Mouse (Mus musculus) heart, embryonic 13.5 days (tissue): ENCODE measurements at regions not wholly inside any gene's neighbourhood (a gene's known extent, or its start where the extent isn't known, plus 50 kb on each side); places are given as distances from the start of the nearest gene placed in this dataset.

Experiments
- ATAC-seq: fragments of 200-750 bp; cut with Nextera tagmentation; 2 replicates; pipeline ENCODE4 v1.8.0; 2017; ENCODE audit warnings: moderate TSS enrichment; ENCODE audit not compliant: insufficient number of reproducible peaks, low FRiP score, low TSS enrichment; ENCODE audit errors: extremely low read depth
- H3K27ac ChIP-seq: fragments of 300-500 bp; sonication (generic); replicated peaks from 2 replicates; pipeline ENCODE4 v1.5.1; 2015; ENCODE audit warnings: moderate library complexity, mild to moderate bottlenecking, inconsistent platforms
- H3K27me3 ChIP-seq: fragments of 300-500 bp; sonication (generic); replicated peaks from 2 replicates; pipeline ENCODE4 v1.6.1; 2015; ENCODE audit warnings: mild to moderate bottlenecking, inconsistent platforms
- H3K36me3 ChIP-seq: fragments of 300-500 bp; sonication (generic); 2 replicates; pipeline ENCODE4 v1.6.1; 2015; ENCODE audit warnings: mild to moderate bottlenecking, inconsistent platforms
- H3K4me1 ChIP-seq: fragments of 300-500 bp; sonication (generic); 2 replicates; pipeline ENCODE4 v1.6.1; 2015; ENCODE audit warnings: inconsistent platforms
- H3K4me2 ChIP-seq: fragments of 300-500 bp; sonication (generic); 2 replicates; pipeline ENCODE4 v1.6.1; 2015; ENCODE audit warnings: inconsistent platforms, mild to moderate bottlenecking, moderate library complexity
- H3K4me3 ChIP-seq: fragments of 300-500 bp; sonication (generic); 2 replicates; pipeline ENCODE4 v1.5.1; 2015; ENCODE audit warnings: moderate library complexity, mild to moderate bottlenecking, inconsistent platforms
- H3K9ac ChIP-seq: fragments of 300-500 bp; sonication (generic); 2 replicates; pipeline ENCODE4 v1.6.1; 2015; ENCODE audit warnings: inconsistent platforms, mild to moderate bottlenecking, moderate library complexity
- H3K9me3 ChIP-seq: fragments of 300-500 bp; sonication (generic); 2 replicates; pipeline ENCODE4 v1.6.1; 2016; ENCODE audit warnings: inconsistent platforms
- WGBS: fragments of 180-500 bp; shearing (Covaris S2); methylation state at CpG from one replicate; pipeline ENCODE4 v1.1.7; 2015; ENCODE audit warnings: mixed read lengths; 5-methylcytosine and 5-hydroxymethylcytosine counted together

GRCm38 (mm10) chr5:103304975-103305374 is 93.8 kb upstream of the Mapk10 start:
- Histone ChIP-seq H3K4me3 (no peak overlapping the region), H3K9me3 (no peaks in the 10 kb centered on the region), H3K27ac (no peak overlapping the region), H3K36me3 (no peaks in the 10 kb centered on the region), H3K9ac (no peak overlapping the region), H3K4me1 (no peaks in the 10 kb centered on the region), H3K4me2 (no peak overlapping the region), H3K27me3 (no peaks in the 10 kb centered on the region)
- ATAC-seq: no peak
- WGBS: 72% methylated on average over 1 of the region's 1 CpGs

DNA sequence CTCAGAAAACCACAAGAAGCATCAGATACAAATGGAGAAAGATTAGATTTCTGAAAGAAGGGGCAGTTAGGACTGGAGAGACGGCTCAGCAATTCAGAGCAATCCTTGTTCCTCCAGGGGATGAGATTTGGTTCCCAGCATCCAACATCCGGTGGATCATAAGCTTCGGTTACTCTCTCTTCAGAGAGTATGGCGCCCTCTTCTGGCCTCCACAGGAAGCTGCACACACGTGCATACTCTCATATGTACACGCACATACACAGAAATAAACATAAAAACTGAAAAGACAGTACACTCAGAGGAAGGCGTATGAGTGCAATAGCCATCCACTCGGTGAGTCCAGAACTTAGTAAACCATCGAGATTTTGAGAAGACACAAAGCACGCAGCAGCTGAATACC is 91.6 kb upstream of the Mapk10 start:
- whole genome bisulfite sequencing: 84% methylated on average over 10 of the region's 10 CpGs

DNA sequence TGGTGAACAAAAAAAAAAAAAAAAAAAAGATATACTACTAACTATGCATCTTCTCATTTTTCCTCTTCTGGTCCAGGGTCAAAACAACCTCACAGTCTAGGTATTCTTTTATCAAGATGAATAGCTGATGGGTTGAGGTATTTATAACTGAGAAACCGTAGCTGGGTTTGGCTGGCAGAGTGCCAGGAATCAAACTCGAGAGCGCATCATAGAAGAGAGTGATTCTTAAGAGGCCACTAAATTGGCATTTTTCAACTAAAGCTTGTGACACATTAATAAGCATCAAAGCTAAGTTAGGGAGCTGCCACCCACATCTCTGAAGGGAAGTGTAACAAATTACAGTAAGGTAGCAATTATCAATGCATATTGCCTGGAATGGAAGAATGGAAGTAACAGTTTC is 90.2 kb upstream of the Mapk10 start:
- Histone ChIP-seq H3K27me3 (no peaks in the 10 kb centered on the region), H3K9me3 (no peaks in the 10 kb centered on the region), H3K27ac (no peak overlapping the region), H3K4me2 (no peak overlapping the region), H3K36me3 (no peaks in the 10 kb centered on the region), H3K4me1 (no peaks in the 10 kb centered on the region), H3K4me3 (no peak overlapping the region), H3K9ac (no peak overlapping the region)
- WGBS: 40% methylated on average over 3 of the region's 3 CpGs
- no peak for ATAC-seq

More for the DNA sequence above, 91.6 kb upstream of the Mapk10 start:
- Histone ChIP-seq H3K9me3 (no peaks in the 10 kb centered on the region), H3K36me3 (no peaks in the 10 kb centered on the region), H3K4me2 (no peak overlapping the region), H3K27me3 (no peaks in the 10 kb centered on the region), H3K27ac (no peak overlapping the region), H3K4me1 (no peaks in the 10 kb centered on the region), H3K4me3 (no peak overlapping the region), H3K9ac (no peak overlapping the region)
- no peak for ATAC-seq

GRCm38 (mm10) chr5:103293953-103294352 is 82.8 kb upstream of the Mapk10 start:
- no peaks in the 10 kb centered on the region for H3K9me3 ChIP-seq
- H3K36me3 ChIP-seq: no peaks in the 10 kb centered on the region
- no peak overlapping the region for H3K27ac ChIP-seq
- 79% methylated on average over 3 of the region's 3 CpGs for WGBS
- H3K4me3 ChIP-seq: no peak overlapping the region
- ATAC-seq: no peak
- H3K27me3 ChIP-seq: no peaks in the 10 kb centered on the region
- no peak overlapping the region for H3K4me2 ChIP-seq
- H3K9ac ChIP-seq: no peak overlapping the region
- H3K4me1 ChIP-seq: no peaks in the 10 kb centered on the region

- Histone ChIP-seq H3K27ac (no peak overlapping the region), H3K4me1 (no peaks in the 10 kb centered on the region), H3K4me2 (no peak overlapping the region), H3K4me3 (no peak overlapping the region), H3K27me3 (no peaks in the 10 kb centered on the region), H3K36me3 (no peaks in the 10 kb centered on the region), H3K9me3 (no peaks in the 10 kb centered on the region), H3K9ac (no peak overlapping the region)
- WGBS: 80% methylated on average over 9 of the region's 9 CpGs
- ATAC-seq: no peak
These were observed 80.6 kb upstream of the Mapk10 start for GRCm38 (mm10) chr5:103291691-103292090.

GRCm38 (mm10) chr5:103291219-103291618 is 80.1 kb upstream of the Mapk10 start:
- Histone ChIP-seq H3K36me3 (no peaks in the 10 kb centered on the region), H3K9ac (no peak overlapping the region), H3K27me3 (no peaks in the 10 kb centered on the region), H3K4me3 (no peak overlapping the region), H3K9me3 (no peaks in the 10 kb centered on the region), H3K4me2 (no peak overlapping the region), H3K4me1 (no peaks in the 10 kb centered on the region), H3K27ac (no peak overlapping the region)
- no peak for ATAC-seq
- WGBS: 87% methylated on average over 8 of the region's 8 CpGs

DNA sequence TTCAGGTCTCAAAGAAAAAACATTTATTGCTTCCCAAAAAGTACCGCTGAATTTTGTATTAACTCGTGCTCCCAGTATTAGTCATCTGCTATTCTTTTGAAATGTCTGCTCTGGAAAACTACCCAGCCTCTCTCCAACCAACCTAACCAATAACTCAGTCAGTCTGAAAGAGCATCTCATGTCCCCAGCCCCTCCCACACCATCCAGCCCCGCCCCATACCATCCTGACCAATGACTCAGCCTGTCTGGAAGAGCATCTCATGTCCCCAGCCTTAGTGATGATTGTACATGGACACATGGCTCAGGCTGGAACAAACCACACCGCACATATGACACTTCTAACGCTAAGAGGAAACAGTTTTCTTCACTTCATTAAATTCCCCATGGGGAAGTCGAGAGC is 58.1 kb upstream of the Mapk10 start:
- no peaks in the 10 kb centered on the region for H3K36me3 ChIP-seq
- no peak overlapping the region for H3K4me3 ChIP-seq
- H3K4me1 ChIP-seq: no peaks in the 10 kb centered on the region
- ATAC-seq: no peak
- no peak overlapping the region for H3K9ac ChIP-seq
- no peaks in the 10 kb centered on the region for H3K9me3 ChIP-seq
- 80% methylated on average over 6 of the region's 6 CpGs for WGBS
- H3K4me2 ChIP-seq: no peak overlapping the region
- H3K27me3 ChIP-seq: no peaks in the 10 kb centered on the region
- no peak overlapping the region for H3K27ac ChIP-seq

- Histone ChIP-seq H3K4me3 (no peak overlapping the region), H3K36me3 (no peaks in the 10 kb centered on the region), H3K27me3 (no peaks in the 10 kb centered on the region), H3K9me3 (no peaks in the 10 kb centered on the region), H3K9ac (no peak overlapping the region), H3K27ac (no peak overlapping the region), H3K4me2 (no peak overlapping the region), H3K4me1 (no peaks in the 10 kb centered on the region)
- no peak for ATAC-seq
- WGBS: 65% methylated on average over 2 of the region's 2 CpGs
These were observed 53.8 kb upstream of the Mapk10 start for GRCm38 (mm10) chr5:103264903-103265302.

- H3K9me3 ChIP-seq: peaks cover 4% of the 10 kb centered on the region; the same call in 1 of the 2 replicates
These were observed 50.3 kb upstream of the Mapk10 start for GRCm38 (mm10) chr5:103261406-103261805.

More at GRCm38 (mm10) chr5:103261406-103261805, 50.3 kb upstream of the Mapk10 start:
- no peaks in the 10 kb centered on the region for H3K36me3 ChIP-seq
- WGBS: 82% methylated on average over 10 of the region's 10 CpGs
- no peak overlapping the region for H3K4me3 ChIP-seq
- no peak for ATAC-seq
- no peak overlapping the region for H3K9ac ChIP-seq
- H3K27me3 ChIP-seq: no peaks in the 10 kb centered on the region
- no peak overlapping the region for H3K27ac ChIP-seq
- no peaks in the 10 kb centered on the region for H3K4me1 ChIP-seq
- no peak overlapping the region for H3K4me2 ChIP-seq
